Mouse (Mus musculus): Measurements from ENCODE around the gene Vars.

- no peak for TF ChIP-seq CHD2 (IDR thresholded peaks at IDR 0.05; ENCODE audit: low read length)
- TF ChIP-seq EP300 (IDR thresholded peaks at IDR 0.05; ENCODE audit: low read length): no peak
- no peak for TF ChIP-seq USF2 (conservative IDR thresholded peaks at IDR 0.05; ENCODE audit: low read depth, low read length)
- no peak for TF ChIP-seq ZNF384 (IDR thresholded peaks at IDR 0.05; ENCODE audit: low read depth, low read length)
- TF ChIP-seq KAT2A (IDR thresholded peaks at IDR 0.05; ENCODE audit: insufficient replicate concordance, low read length): no peak
- no peak for TF ChIP-seq MXI1 (IDR thresholded peaks at IDR 0.05; ENCODE audit: low read depth, low read length)
- no peak for TF ChIP-seq ZMIZ1 (IDR thresholded peaks at IDR 0.05; ENCODE audit: low read depth, low read length)
- no peak for TF ChIP-seq POLR2AphosphoS2 (IDR thresholded peaks at IDR 0.05; ENCODE audit: low read depth, low read length)
- no peak for TF ChIP-seq POLR2A (IDR thresholded peaks at IDR 0.05; ENCODE audit: low read depth, low read length)
- no peak for TF ChIP-seq CTCF (conservative IDR thresholded peaks at IDR 0.05 in 1 of 2, IDR thresholded peaks at IDR 0.05 in 1 of 2; ENCODE audit: low read depth in 2 of 2, low read length in 2 of 2)
- no peak for TF ChIP-seq SIN3A (IDR thresholded peaks at IDR 0.05; ENCODE audit: low read length)
- TF ChIP-seq BHLHE40 (IDR thresholded peaks at IDR 0.05; ENCODE audit: low read depth, low read length): no peak
- TF ChIP-seq ELF1 (IDR thresholded peaks at IDR 0.05; ENCODE audit: low read depth, low read length): no peak
- no peak for TF ChIP-seq RCOR1 (conservative IDR thresholded peaks at IDR 0.05; ENCODE audit: low read depth, low read length)
These were observed 19.1 kb downstream of the Vars start for GRCm38 (mm10) chr17:35019894-35020293.
